Mouse (Mus musculus) forebrain, embryonic 11.5 days (tissue): ENCODE measurements around the gene Rps6kl1. TPM values are rescaled to one million over a fixed set of nuclear protein-coding genes. Genes with fewer than 3 reads are reported as not detected.

Source experiments
- ATAC-seq: fragments of 200-750 bp; cut with Nextera tagmentation; replicated peaks from 2 replicates; pipeline ENCODE4 v1.8.0; 2017; ENCODE audit warnings: moderate TSS enrichment; ENCODE audit not compliant: low FRiP score
- DNase-seq: peaks from one replicate; pipeline ENCODE4 v3.0.0-alpha.2; 2017; ENCODE audit warnings: low spot score
- H3K27ac ChIP-seq: fragments of 300-500 bp; sonication (generic); 2 replicates; pipeline ENCODE4 v1.5.1; 2014; ENCODE audit warnings: low read depth, low read length
- H3K27me3 ChIP-seq: fragments of 300-500 bp; sonication (generic); 2 replicates; pipeline ENCODE4 v1.6.1; 2014; ENCODE audit warnings: mild to moderate bottlenecking, low read length, mixed read lengths; ENCODE audit not compliant: control insufficient read depth, insufficient read depth
- H3K36me3 ChIP-seq: fragments of 300-500 bp; sonication (generic); 2 replicates; pipeline ENCODE4 v1.6.1; 2014; ENCODE audit warnings: mild to moderate bottlenecking, low read length, moderate library complexity, mixed read lengths; ENCODE audit not compliant: control insufficient read depth, insufficient read depth
- H3K4me1 ChIP-seq: fragments of 300-500 bp; sonication (generic); replicated peaks from 2 replicates; pipeline ENCODE4 v1.6.1; 2014; ENCODE audit warnings: low read length, mixed read lengths; ENCODE audit not compliant: control insufficient read depth, insufficient read depth
- H3K4me2 ChIP-seq: fragments of 300-500 bp; sonication (generic); 2 replicates; pipeline ENCODE4 v1.6.1; 2014; ENCODE audit warnings: low read depth, mild to moderate bottlenecking, low read length, moderate library complexity, mixed read lengths; ENCODE audit not compliant: severe bottlenecking
- H3K4me3 ChIP-seq: fragments of 300-500 bp; sonication (generic); 2 replicates; pipeline ENCODE4 v1.5.1; 2014; ENCODE audit warnings: low read depth, low read length
- H3K9ac ChIP-seq: fragments of 300-500 bp; sonication (generic); 2 replicates; pipeline ENCODE4 v1.6.1; 2014; ENCODE audit warnings: low read length
- H3K9me3 ChIP-seq: fragments of 300-500 bp; sonication (generic); 2 replicates; pipeline ENCODE4 v1.6.1; 2016; ENCODE audit warnings: low read length, mixed read lengths; ENCODE audit not compliant: control insufficient read depth
- WGBS: fragments of 180-500 bp; shearing (Covaris S2); extraction: QIAGEN DNeasy Blood & Tissue Kit; methylation state at CpG from one replicate; pipeline ENCODE4 v1.1.7; 2014; 5-methylcytosine and 5-hydroxymethylcytosine counted together
- polyA plus RNA-seq: library from polyadenylated mRNA; unstranded; fragments of >200 nt; fragmentation: Nextera tagmentation; extraction: Ambion mirVana; gene quantifications from 2 replicates; pipeline ENCODE4 v1.2.1, GENCODE M21; 2014

Gene Rps6kl1
- polyA plus RNA-seq, 1 experiment from 2014 or later, result 1.9 TPM

GRCm38 (mm10) chr12:85181475-85182344 is 30.6 kb upstream of the Rps6kl1 start:
- ATAC-seq (no peak), DNase-seq (no peak)
- Histone ChIP-seq H3K36me3 (no peaks in the 10 kb centered on the region), H3K4me3 (no peak overlapping the region), H3K27me3 (peaks cover 7% of the 10 kb centered on the region), H3K4me2 (no peak overlapping the region), H3K9ac (no peak overlapping the region), H3K4me1 (peaks cover 11% of the 10 kb centered on the region), H3K27ac (no peak overlapping the region), H3K9me3 (no peaks in the 10 kb centered on the region)
- 39% methylated on average over 17 of the region's 17 CpGs for WGBS

GRCm38 (mm10) chr12:85178294-85178693 is 27.2 kb upstream of the Rps6kl1 start:
- Histone ChIP-seq H3K27ac (no peak overlapping the region), H3K4me3 (no peak overlapping the region), H3K9ac (no peak overlapping the region), H3K9me3 (no peaks in the 10 kb centered on the region), H3K4me1 (peaks cover 25% of the 10 kb centered on the region), H3K4me2 (no peak overlapping the region), H3K27me3 (peaks cover 9% of the 10 kb centered on the region), H3K36me3 (no peaks in the 10 kb centered on the region)
- ATAC-seq (no peak), DNase-seq (no peak)
- WGBS, result 73% methylated on average over 2 of the region's 2 CpGs

DNA sequence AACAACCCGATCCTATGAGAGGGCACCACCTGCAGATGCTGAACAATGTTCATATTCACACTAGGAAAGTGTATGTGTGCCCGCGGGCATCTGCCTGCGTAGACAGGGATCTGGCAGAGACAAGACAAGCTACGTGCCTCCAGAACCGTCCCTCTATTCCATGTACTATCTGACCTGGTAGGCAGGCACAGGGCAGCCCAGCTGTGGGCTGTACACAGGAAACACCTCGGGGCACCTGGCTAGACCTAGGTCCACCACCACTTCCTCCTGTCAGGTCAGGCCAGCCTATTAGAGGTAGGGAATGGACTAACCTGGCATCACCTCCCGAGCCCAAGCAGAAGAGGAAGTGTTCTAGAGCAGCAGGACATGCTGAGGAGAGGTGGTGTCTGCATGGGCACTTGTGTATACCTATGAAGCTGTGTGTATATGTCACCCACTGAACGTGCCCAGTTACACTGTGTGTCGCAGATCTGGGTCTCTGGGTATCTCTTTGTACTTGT is 26.7 kb upstream of the Rps6kl1 start, which contains the start of gene Pgf:
Pgf (minus strand) TSS at position 51 of the 500 bp plus-strand sequence.
- Histone ChIP-seq H3K27ac (no peak within 1 kb of the TSS), H3K4me3 (peak within 1 kb of the TSS; percentile 26), H3K36me3 (no peaks in the 10 kb centered on the region), H3K9me3 (no peaks in the 10 kb centered on the region), H3K4me2 (peak within 1 kb of the TSS; percentile 48), H3K9ac (peak within 1 kb of the TSS; percentile 44), H3K27me3 (peaks cover 8% of the 10 kb centered on the region), H3K4me1 (peaks cover 25% of the 10 kb centered on the region)
- WGBS, result 70% methylated on average over 10 of the region's 10 CpGs
- no peak for DNase-seq
- ATAC-seq, result no peak

- WGBS, result 3% methylated on average over 32 of the region's 32 CpGs
These were observed 25.9 kb upstream of the Rps6kl1 start for GRCm38 (mm10) chr12:85176846-85177523.

DNA sequence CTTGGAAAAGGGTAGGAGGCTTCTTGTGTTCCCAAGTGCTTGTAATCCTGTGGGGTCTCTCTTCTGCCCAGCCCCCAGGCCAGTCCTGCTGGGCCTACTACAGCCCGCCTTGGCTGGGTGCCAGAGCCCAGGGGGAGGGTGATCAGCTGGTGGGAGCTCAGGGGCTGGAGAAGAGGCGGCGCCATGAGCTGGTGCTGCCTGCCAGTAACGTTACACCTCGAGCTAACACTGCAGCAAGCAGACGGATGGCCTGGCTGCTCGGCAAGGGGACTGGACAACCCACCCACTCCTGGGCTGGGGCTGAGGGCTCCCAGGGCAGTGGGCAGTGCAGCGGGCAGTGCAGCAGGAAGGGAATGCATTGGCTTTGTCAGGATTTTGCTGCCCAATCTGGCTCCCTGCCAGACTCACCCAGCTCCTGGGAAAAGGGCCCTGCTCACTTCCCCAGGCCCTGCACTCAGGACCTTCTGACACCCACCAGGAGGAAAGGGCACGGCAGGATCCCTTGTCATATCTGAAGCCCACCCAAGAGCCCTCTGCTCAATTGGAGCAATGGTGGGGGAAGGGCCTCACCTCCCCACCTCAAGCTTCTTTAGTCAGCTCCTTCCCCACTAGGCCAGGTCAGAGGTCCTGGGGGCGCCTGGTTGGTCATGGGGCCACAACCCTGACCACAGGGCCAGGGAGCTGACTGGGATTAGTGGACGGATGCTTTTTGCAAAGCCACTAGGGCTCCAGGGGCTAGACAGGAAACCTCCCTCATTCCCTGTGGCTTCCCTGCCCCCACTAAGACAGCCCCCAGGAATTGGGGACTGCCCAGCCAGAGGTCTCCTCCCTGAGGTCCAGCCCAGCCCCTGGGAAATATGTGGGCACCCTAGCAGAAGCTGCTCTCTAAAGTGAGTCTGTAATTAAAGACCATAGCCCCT is 25.1 kb upstream of the Rps6kl1 start:
- Histone ChIP-seq H3K4me3 (no peak overlapping the region; the same call in none of the 2 replicates), H3K9ac (no peak overlapping the region; the same call in 1 of the 2 replicates), H3K27ac (no peak overlapping the region), H3K36me3 (no peaks in the 10 kb centered on the region), H3K4me2 (peak overlapping the region; percentile 48), H3K4me1 (peaks cover 18% of the 10 kb centered on the region), H3K27me3 (peaks cover 8% of the 10 kb centered on the region), H3K9me3 (no peaks in the 10 kb centered on the region)
- ATAC-seq (peak; percentile 87), DNase-seq (peak; percentile 83)
- WGBS, result 10% methylated on average over 11 of the region's 11 CpGs

More at GRCm38 (mm10) chr12:85176846-85177523, 25.9 kb upstream of the Rps6kl1 start:
- no peak for ATAC-seq
- no peak overlapping the region for H3K27ac ChIP-seq
- H3K27me3 ChIP-seq, result peaks cover 8% of the 10 kb centered on the region
- no peaks in the 10 kb centered on the region for H3K36me3 ChIP-seq
- H3K4me1 ChIP-seq, result peaks cover 20% of the 10 kb centered on the region
- H3K9me3 ChIP-seq, result no peaks in the 10 kb centered on the region
- peak overlapping the region; percentile 48 for H3K4me2 ChIP-seq
- DNase-seq, result peak; percentile 70
- H3K9ac ChIP-seq, result peak overlapping the region; percentile 44
- H3K4me3 ChIP-seq, result peak overlapping the region; percentile 26

DNA sequence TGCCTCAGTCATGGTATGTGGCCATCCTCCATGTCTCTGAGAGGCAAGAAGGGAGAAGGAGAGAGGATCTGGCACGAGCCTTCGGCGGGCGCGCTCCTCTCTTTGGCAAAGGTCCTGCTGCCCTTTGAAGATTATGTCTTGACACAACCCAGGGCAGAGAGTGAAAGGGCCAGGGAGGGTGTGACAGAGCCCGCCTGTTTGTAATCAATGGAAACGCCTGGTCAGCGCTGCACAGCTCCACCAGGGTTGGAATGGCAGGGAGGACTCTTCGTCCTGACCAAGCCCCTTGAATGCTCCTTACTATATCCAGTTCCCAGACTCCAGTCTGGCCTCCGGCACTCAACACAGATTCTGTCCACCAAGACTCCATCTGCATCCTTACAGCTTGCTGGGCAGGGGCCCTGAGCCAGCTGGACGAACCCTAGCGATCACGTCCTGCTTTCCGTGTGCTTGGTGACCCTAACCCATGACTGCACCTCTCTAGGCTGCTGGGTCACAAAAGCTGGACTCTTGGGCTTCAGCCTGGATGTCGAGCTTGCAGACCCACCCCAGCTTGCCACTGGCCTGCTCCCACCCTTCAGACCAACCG is 24.1 kb upstream of the Rps6kl1 start:
- H3K36me3 ChIP-seq, result no peaks in the 10 kb centered on the region
- H3K4me1 ChIP-seq, result peaks cover 18% of the 10 kb centered on the region
- peaks cover 8% of the 10 kb centered on the region for H3K27me3 ChIP-seq
- DNase-seq, result no peak
- H3K9ac ChIP-seq, result peak overlapping the region; percentile 29; the same call in 1 of the 2 replicates
- H3K9me3 ChIP-seq, result no peaks in the 10 kb centered on the region
- ATAC-seq, result no peak
- H3K4me3 ChIP-seq, result 0 out of 2 replicates have a peak overlapping the region, but pooled peaks have one; percentile 5
- no peak overlapping the region for H3K27ac ChIP-seq
- peak overlapping the region; percentile 48 for H3K4me2 ChIP-seq
- 47% methylated on average over 16 of the region's 16 CpGs for WGBS

- no peaks in the 10 kb centered on the region for H3K9me3 ChIP-seq
- peaks cover 8% of the 10 kb centered on the region for H3K27me3 ChIP-seq
- H3K9ac ChIP-seq, result no peak overlapping the region
- H3K4me3 ChIP-seq, result no peak overlapping the region
- 75% methylated on average over 7 of the region's 7 CpGs for WGBS
- ATAC-seq (no peak), DNase-seq (no peak)
- no peak overlapping the region for H3K27ac ChIP-seq
- H3K36me3 ChIP-seq, result no peaks in the 10 kb centered on the region
- H3K4me1 ChIP-seq, result peaks cover 18% of the 10 kb centered on the region
- no peak overlapping the region for H3K4me2 ChIP-seq
These were observed 23.0 kb upstream of the Rps6kl1 start for GRCm38 (mm10) chr12:85174016-85174415.
